Mouse (Mus musculus): ENCODE results near the gene Dennd1a.

Gene Dennd1a

GRCm38 (mm10) chr2:37766027-37766761 lies 521.0 kb downstream of the Dennd1a start:
- TF ChIP-seq CTCF (conservative IDR thresholded peaks at IDR 0.05; ENCODE audit: low read length) (no peak), POU5F1 (IDR thresholded peaks at IDR 0.05; ENCODE audit: borderline replicate concordance, low read length) (no peak), NANOG (IDR thresholded peaks at IDR 0.05; ENCODE audit: borderline replicate concordance, low read length) (no peak)
- no peaks in the 10 kb centered on the region for H3K36me3 ChIP-seq (ENCODE audit: insufficient read depth, low read length)
- H3K27me3 ChIP-seq (ENCODE audit: insufficient read depth, low read length) = peaks cover 69% of the 10 kb centered on the region
- peaks cover 84% of the 10 kb centered on the region for H3K4me1 ChIP-seq (replicated peaks; ENCODE audit: low read depth, low read length)
- no peaks in the 10 kb centered on the region for H3K9me3 ChIP-seq (ENCODE audit: low read length)
- peak overlapping the region; percentile 65 for H3K4me3 ChIP-seq (replicated peaks; ENCODE audit: low read length)

GRCm38 (mm10) chr2:37765082-37765483 lies 522.1 kb downstream of the Dennd1a start:
- TF ChIP-seq CTCF (conservative IDR thresholded peaks at IDR 0.05; ENCODE audit: low read length) = no peak
- H3K4me3 ChIP-seq (replicated peaks; ENCODE audit: low read length) = peak overlapping the region; percentile 50
- H3K4me1 ChIP-seq (replicated peaks; ENCODE audit: low read depth, low read length) = peaks cover 85% of the 10 kb centered on the region
- H3K27me3 ChIP-seq (ENCODE audit: insufficient read depth, low read length) = peaks cover 60% of the 10 kb centered on the region
- H3K9me3 ChIP-seq (ENCODE audit: low read length) = no peaks in the 10 kb centered on the region
- no peaks in the 10 kb centered on the region for H3K36me3 ChIP-seq (ENCODE audit: insufficient read depth, low read length)

- H3K4me3 ChIP-seq (replicated peaks; ENCODE audit: low read length) = no peak overlapping the region
- no peaks in the 10 kb centered on the region for H3K36me3 ChIP-seq (ENCODE audit: insufficient read depth, low read length)
- H3K4me1 ChIP-seq (replicated peaks; ENCODE audit: low read depth, low read length) = peaks cover 85% of the 10 kb centered on the region
- TF ChIP-seq POU5F1 (IDR thresholded peaks at IDR 0.05; ENCODE audit: borderline replicate concordance, low read length) (no peak), NANOG (IDR thresholded peaks at IDR 0.05; ENCODE audit: borderline replicate concordance, low read length) (no peak), CTCF (conservative IDR thresholded peaks at IDR 0.05; ENCODE audit: low read length) (no peak)
- H3K27me3 ChIP-seq (ENCODE audit: insufficient read depth, low read length) = peaks cover 54% of the 10 kb centered on the region
- H3K9me3 ChIP-seq (ENCODE audit: low read length) = no peaks in the 10 kb centered on the region
These were observed 522.7 kb downstream of the Dennd1a start for GRCm38 (mm10) chr2:37764514-37764913.

- TF ChIP-seq CTCF (conservative IDR thresholded peaks at IDR 0.05; ENCODE audit: low read length) (no peak), POU5F1 (IDR thresholded peaks at IDR 0.05; ENCODE audit: borderline replicate concordance, low read length) (no peak), NANOG (IDR thresholded peaks at IDR 0.05; ENCODE audit: borderline replicate concordance, low read length) (no peak)
- Histone ChIP-seq H3K4me1 (replicated peaks; ENCODE audit: low read depth, low read length) (peaks cover 84% of the 10 kb centered on the region), H3K27me3 (ENCODE audit: insufficient read depth, low read length) (peaks cover 52% of the 10 kb centered on the region), H3K36me3 (ENCODE audit: insufficient read depth, low read length) (no peaks in the 10 kb centered on the region), H3K4me3 (replicated peaks; ENCODE audit: low read length) (no peak overlapping the region), H3K9me3 (ENCODE audit: low read length) (no peaks in the 10 kb centered on the region)
These were observed 523.6 kb downstream of the Dennd1a start for GRCm38 (mm10) chr2:37763638-37764037.

- H3K9me3 ChIP-seq (ENCODE audit: low read length) = no peaks in the 10 kb centered on the region
These were observed 526.6 kb downstream of the Dennd1a start for GRCm38 (mm10) chr2:37760633-37761032.

GRCm38 (mm10) chr2:37758343-37759015 lies 528.7 kb downstream of the Dennd1a start:
- Histone ChIP-seq H3K36me3 (ENCODE audit: insufficient read depth, low read length) (no peaks in the 10 kb centered on the region), H3K27me3 (ENCODE audit: insufficient read depth, low read length) (peaks cover 66% of the 10 kb centered on the region), H3K4me1 (replicated peaks; ENCODE audit: low read depth, low read length) (peaks cover 66% of the 10 kb centered on the region), H3K9me3 (ENCODE audit: low read length) (no peaks in the 10 kb centered on the region), H3K4me3 (replicated peaks; ENCODE audit: low read length) (peak overlapping the region; percentile 48)
- TF ChIP-seq NANOG (IDR thresholded peaks at IDR 0.05; ENCODE audit: borderline replicate concordance, low read length) (no peak), POU5F1 (IDR thresholded peaks at IDR 0.05; ENCODE audit: borderline replicate concordance, low read length) (no peak), CTCF (conservative IDR thresholded peaks at IDR 0.05; ENCODE audit: low read length) (no peak)

More at GRCm38 (mm10) chr2:37760633-37761032, 526.6 kb downstream of the Dennd1a start:
- peaks cover 71% of the 10 kb centered on the region for H3K27me3 ChIP-seq (ENCODE audit: insufficient read depth, low read length)
- peaks cover 78% of the 10 kb centered on the region for H3K4me1 ChIP-seq (replicated peaks; ENCODE audit: low read depth, low read length)
- TF ChIP-seq POU5F1 (IDR thresholded peaks at IDR 0.05; ENCODE audit: borderline replicate concordance, low read length) (no peak), NANOG (IDR thresholded peaks at IDR 0.05; ENCODE audit: borderline replicate concordance, low read length) (no peak), CTCF (conservative IDR thresholded peaks at IDR 0.05; ENCODE audit: low read length) (no peak)
- H3K36me3 ChIP-seq (ENCODE audit: insufficient read depth, low read length) = no peaks in the 10 kb centered on the region
- H3K4me3 ChIP-seq (replicated peaks; ENCODE audit: low read length) = 0 out of 2 replicates have a peak overlapping the region, but pooled peaks have one; percentile 13

- H3K4me1 ChIP-seq (replicated peaks; ENCODE audit: low read depth, low read length) = peaks cover 64% of the 10 kb centered on the region
- H3K27me3 ChIP-seq (ENCODE audit: insufficient read depth, low read length) = peaks cover 66% of the 10 kb centered on the region
- no peaks in the 10 kb centered on the region for H3K36me3 ChIP-seq (ENCODE audit: insufficient read depth, low read length)
- no peaks in the 10 kb centered on the region for H3K9me3 ChIP-seq (ENCODE audit: low read length)
- H3K4me3 ChIP-seq (replicated peaks; ENCODE audit: low read length) = no peak overlapping the region
- TF ChIP-seq CTCF (conservative IDR thresholded peaks at IDR 0.05; ENCODE audit: low read length) = no peak
- no peak for TF ChIP-seq POU5F1 (IDR thresholded peaks at IDR 0.05; ENCODE audit: borderline replicate concordance, low read length)
- no peak for TF ChIP-seq NANOG (IDR thresholded peaks at IDR 0.05; ENCODE audit: borderline replicate concordance, low read length)
These were observed 529.4 kb downstream of the Dennd1a start for GRCm38 (mm10) chr2:37757784-37758183.

GRCm38 (mm10) chr2:37757016-37757415 lies 530.2 kb downstream of the Dennd1a start:
- H3K4me3 ChIP-seq (replicated peaks; ENCODE audit: low read length) = no peak overlapping the region
- H3K36me3 ChIP-seq (ENCODE audit: insufficient read depth, low read length) = no peaks in the 10 kb centered on the region
- no peak for TF ChIP-seq NANOG (IDR thresholded peaks at IDR 0.05; ENCODE audit: borderline replicate concordance, low read length)
- no peak for TF ChIP-seq POU5F1 (IDR thresholded peaks at IDR 0.05; ENCODE audit: borderline replicate concordance, low read length)
- no peak for TF ChIP-seq CTCF (conservative IDR thresholded peaks at IDR 0.05; ENCODE audit: low read length)

More at GRCm38 (mm10) chr2:37757016-37757415, 530.2 kb downstream of the Dennd1a start:
- no peaks in the 10 kb centered on the region for H3K9me3 ChIP-seq (ENCODE audit: low read length)
- peaks cover 62% of the 10 kb centered on the region for H3K27me3 ChIP-seq (ENCODE audit: insufficient read depth, low read length)
- H3K4me1 ChIP-seq (replicated peaks; ENCODE audit: low read depth, low read length) = peaks cover 64% of the 10 kb centered on the region
